In genomic region chr17:45584939-45585678, GRCm38 (mm10) we compare ENCODE assay signal across 8 mouse cellular contexts. TPM values are rescaled to one million over a fixed set of nuclear protein-coding genes. Genes with fewer than 3 reads are reported as not detected.
DNase-seq lines count a peak whose midpoint lies in the region; ATAC-seq and TF ChIP-seq lines count a peak whose summit lies in the region.

No protein-coding gene starts in this region.

- peak; percentile 69 for DNase-seq in A20 (ENCODE audit: low read depth, low spot score)
- DNase-seq in forebrain, embryonic 10.5 days (ENCODE audit: extremely low spot score, low spot score): peak; percentile 82
- DNase-seq in kidney, postnatal 14 days: peak; percentile 82
- peak; percentile 80 for DNase-seq in liver, postnatal 0 days
- DNase-seq in testis, postnatal 10 days (ENCODE audit: low spot score): peak; percentile 91

- peaks cover 32% of the 10 kb centered on the region for H3K4me1 ChIP-seq in bone marrow macrophage, adult 2 months (ENCODE audit: control insufficient read depth, insufficient read depth, low read length)
- peaks cover 37% of the 10 kb centered on the region for H3K4me1 ChIP-seq in forebrain, embryonic 10.5 days
- H3K4me1 ChIP-seq in heart, embryonic 15.5 days (replicated peaks): peaks cover 46% of the 10 kb centered on the region
- peaks cover 50% of the 10 kb centered on the region for H3K4me1 ChIP-seq in liver, postnatal 0 days (ENCODE audit: insufficient read depth)
- H3K4me1 ChIP-seq in neural tube, embryonic 13.5 days (replicated peaks): peaks cover 25% of the 10 kb centered on the region

- no peaks in the 10 kb centered on the region for H3K27me3 ChIP-seq in forebrain, embryonic 10.5 days (ENCODE audit: poor library complexity, severe bottlenecking)
- H3K27me3 ChIP-seq in heart, embryonic 15.5 days: no peaks in the 10 kb centered on the region
- H3K27me3 ChIP-seq in liver, postnatal 0 days (ENCODE audit: insufficient read depth, low read length): no peaks in the 10 kb centered on the region
- no peaks in the 10 kb centered on the region for H3K27me3 ChIP-seq in neural tube, embryonic 13.5 days

- H3K4me2 ChIP-seq in heart, embryonic 15.5 days: peak overlapping the region; percentile 37
- H3K4me2 ChIP-seq in liver, postnatal 0 days (ENCODE audit: low read depth, low read length): peak overlapping the region; percentile 18; the same call in 1 of the 2 replicates
- no peak overlapping the region for H3K4me2 ChIP-seq in neural tube, embryonic 13.5 days

- H3K9ac ChIP-seq in heart, embryonic 15.5 days: 0 out of 2 replicates have a peak overlapping the region, but pooled peaks have one; percentile 3
- no peak overlapping the region for H3K9ac ChIP-seq in liver, postnatal 0 days (replicated peaks)
- peak overlapping the region; percentile 41 for H3K9ac ChIP-seq in neural tube, embryonic 13.5 days

- 16% methylated on average over 14 of the region's 14 CpGs for whole genome bisulfite sequencing in forebrain, embryonic 10.5 days
- WGBS in heart, embryonic 15.5 days: 18% methylated on average over 14 of the region's 14 CpGs
- WGBS in liver, postnatal 0 days (ENCODE audit: insufficient replicate concordance): 35% methylated on average over 14 of the region's 14 CpGs
- 34% methylated on average over 14 of the region's 14 CpGs for WGBS in neural tube, embryonic 13.5 days

- peak; percentile 85 for ATAC-seq in heart, embryonic 15.5 days (replicated peaks; ENCODE audit: insufficient number of reproducible peaks, insufficient read depth, low FRiP score, low read depth)
- ATAC-seq in liver, postnatal 0 days: peak; percentile 46
- peak; percentile 40; the same call in 1 of the 2 replicates for ATAC-seq in neural tube, embryonic 13.5 days (ENCODE audit: low read depth)

- H3K27ac ChIP-seq in bone marrow macrophage, adult 2 months (ENCODE audit: insufficient read depth, low read depth, low read length): peak overlapping the region; percentile 85
- peak overlapping the region; percentile 77 for H3K27ac ChIP-seq in forebrain, embryonic 10.5 days
- H3K27ac ChIP-seq in heart, embryonic 15.5 days: peak overlapping the region; percentile 91
- peak overlapping the region; percentile 74 for H3K27ac ChIP-seq in liver, postnatal 0 days (ENCODE audit: low read depth)
- peak overlapping the region; percentile 68 for H3K27ac ChIP-seq in neural tube, embryonic 13.5 days (replicated peaks)

- peaks cover 40% of the 10 kb centered on the region for H3K36me3 ChIP-seq in forebrain, embryonic 10.5 days (replicated peaks)
- peaks cover 33% of the 10 kb centered on the region for H3K36me3 ChIP-seq in heart, embryonic 15.5 days
- H3K36me3 ChIP-seq in liver, postnatal 0 days (replicated peaks; ENCODE audit: insufficient read depth, low read length): peaks cover 45% of the 10 kb centered on the region
- H3K36me3 ChIP-seq in neural tube, embryonic 13.5 days: peaks cover 10% of the 10 kb centered on the region; the same call in 1 of the 2 replicates

- peak; percentile 97 for TF ChIP-seq CTCF in bone marrow macrophage, adult 2 months (IDR thresholded peaks at IDR 0.05; ENCODE audit: low read depth, low read length)
- TF ChIP-seq CTCF in liver, postnatal 0 days (IDR thresholded peaks at IDR 0.05; ENCODE audit: low read depth): peak; percentile 94

- peaks cover 11% of the 10 kb centered on the region; the same call in 1 of the 2 replicates for H3K9me3 ChIP-seq in forebrain, embryonic 10.5 days
- 0 out of 2 replicates have a peak, but pooled peaks cover 6% of the 10 kb centered on the region for H3K9me3 ChIP-seq in heart, embryonic 15.5 days (replicated peaks)
- no peaks in the 10 kb centered on the region for H3K9me3 ChIP-seq in liver, postnatal 0 days (ENCODE audit: low read length)
- no peaks in the 10 kb centered on the region for H3K9me3 ChIP-seq in neural tube, embryonic 13.5 days

- no peak for TF ChIP-seq EP300 in liver, postnatal 0 days (IDR thresholded peaks at IDR 0.05; ENCODE audit: low read depth)

- no peak for TF ChIP-seq POLR2A in bone marrow macrophage, adult 2 months (IDR thresholded peaks at IDR 0.05; ENCODE audit: borderline replicate concordance, low read depth, low read length)

- 0 out of 2 replicates have a peak overlapping the region, but pooled peaks have one; percentile 9 for H3K4me3 ChIP-seq in bone marrow macrophage, adult 2 months (ENCODE audit: insufficient read depth, low read length)
- H3K4me3 ChIP-seq in forebrain, embryonic 10.5 days: peak overlapping the region; percentile 9
- no peak overlapping the region for H3K4me3 ChIP-seq in heart, embryonic 15.5 days
- no peak overlapping the region for H3K4me3 ChIP-seq in liver, postnatal 0 days (ENCODE audit: low read depth, low read length)
- H3K4me3 ChIP-seq in neural tube, embryonic 13.5 days: no peak overlapping the region

RNA-seq across cellular contexts. Expression of gene Hsp90ab1, which starts 12.0 kb away (rescaled TPM):
- 586 and 617 TPM in 2 replicates for polyA plus RNA-seq in bone marrow macrophage, adult 2 months (2012; ENCODE audit: insufficient read depth, insufficient read length, missing spikeins)
- 2,210 and 2,220 TPM in 2 replicates for polyA plus RNA-seq in forebrain, embryonic 10.5 days (2016; fragmentation: Nextera tagmentation; extraction: Ambion mirVana)
- 1,147 and 1,218 TPM in 2 replicates for polyA plus RNA-seq in heart, embryonic 15.5 days (2015; fragmentation: Nextera tagmentation; extraction: Ambion mirVana)
- polyA plus RNA-seq in liver, postnatal 0 days (2015; fragmentation: Nextera tagmentation; extraction: Ambion mirVana): 419 and 445 TPM in 2 replicates
- polyA plus RNA-seq in neural tube, embryonic 13.5 days (2015; fragmentation: Nextera tagmentation; extraction: Ambion mirVana): 1,589 and 1,622 TPM in 2 replicates

RNA-seq across cellular contexts. Expression of gene Slc29a1, which starts 14.3 kb away (rescaled TPM):
- polyA plus RNA-seq in bone marrow macrophage, adult 2 months (2012; ENCODE audit: insufficient read depth, insufficient read length, missing spikeins): 88.6 and 93.9 TPM in 2 replicates
- 70.3 and 76.3 TPM in 2 replicates for polyA plus RNA-seq in forebrain, embryonic 10.5 days (2016; fragmentation: Nextera tagmentation; extraction: Ambion mirVana)
- 90.9 and 120 TPM in 2 replicates for polyA plus RNA-seq in heart, embryonic 15.5 days (2015; fragmentation: Nextera tagmentation; extraction: Ambion mirVana)
- polyA plus RNA-seq in liver, postnatal 0 days (2015; fragmentation: Nextera tagmentation; extraction: Ambion mirVana): 83.0 and 91.6 TPM in 2 replicates
- polyA plus RNA-seq in neural tube, embryonic 13.5 days (2015; fragmentation: Nextera tagmentation; extraction: Ambion mirVana): 40.1 and 41.6 TPM in 2 replicates

RNA-seq across cellular contexts. Expression of gene Mymx, which starts 16.8 kb away (rescaled TPM):
- not detected in 2 replicates for polyA plus RNA-seq in bone marrow macrophage, adult 2 months (2012; ENCODE audit: insufficient read depth, insufficient read length, missing spikeins)
- polyA plus RNA-seq in forebrain, embryonic 10.5 days (2016; fragmentation: Nextera tagmentation; extraction: Ambion mirVana): 0.27 and 0.30 TPM in 2 replicates
- polyA plus RNA-seq in heart, embryonic 15.5 days (2015; fragmentation: Nextera tagmentation; extraction: Ambion mirVana): 0.16 and 0.24 TPM in 2 replicates
- polyA plus RNA-seq in liver, postnatal 0 days (2015; fragmentation: Nextera tagmentation; extraction: Ambion mirVana): 0.19 TPM in 1 of 2 replicates, not detected in the other
- polyA plus RNA-seq in neural tube, embryonic 13.5 days (2015; fragmentation: Nextera tagmentation; extraction: Ambion mirVana): 1.6 and 3.6 TPM in 2 replicates

RNA-seq across cellular contexts. Expression of gene Slc35b2, which starts 21.4 kb away (rescaled TPM):
- 73.7 and 83.1 TPM in 2 replicates for polyA plus RNA-seq in bone marrow macrophage, adult 2 months (2012; ENCODE audit: insufficient read depth, insufficient read length, missing spikeins)
- 114 and 117 TPM in 2 replicates for polyA plus RNA-seq in forebrain, embryonic 10.5 days (2016; fragmentation: Nextera tagmentation; extraction: Ambion mirVana)
- 75.8 and 98.4 TPM in 2 replicates for polyA plus RNA-seq in heart, embryonic 15.5 days (2015; fragmentation: Nextera tagmentation; extraction: Ambion mirVana)
- polyA plus RNA-seq in liver, postnatal 0 days (2015; fragmentation: Nextera tagmentation; extraction: Ambion mirVana): 47.7 and 47.9 TPM in 2 replicates
- polyA plus RNA-seq in neural tube, embryonic 13.5 days (2015; fragmentation: Nextera tagmentation; extraction: Ambion mirVana): 75.0 and 84.2 TPM in 2 replicates

RNA-seq across cellular contexts. Expression of gene Nfkbie, which starts 29.6 kb away (rescaled TPM):
- 27.0 and 30.8 TPM in 2 replicates for polyA plus RNA-seq in bone marrow macrophage, adult 2 months (2012; ENCODE audit: insufficient read depth, insufficient read length, missing spikeins)
- polyA plus RNA-seq in forebrain, embryonic 10.5 days (2016; fragmentation: Nextera tagmentation; extraction: Ambion mirVana): 6.6 and 6.9 TPM in 2 replicates
- 3.0 and 6.8 TPM in 2 replicates for polyA plus RNA-seq in heart, embryonic 15.5 days (2015; fragmentation: Nextera tagmentation; extraction: Ambion mirVana)
- 2.8 and 3.0 TPM in 2 replicates for polyA plus RNA-seq in liver, postnatal 0 days (2015; fragmentation: Nextera tagmentation; extraction: Ambion mirVana)
- polyA plus RNA-seq in neural tube, embryonic 13.5 days (2015; fragmentation: Nextera tagmentation; extraction: Ambion mirVana): 5.3 and 5.6 TPM in 2 replicates

Comparison
In these comparisons a context has a peak if more than half of its experiments do, and no peak if none do; other contexts are left out.
1. H3K4me3 ChIP-seq: peak in bone marrow macrophage, adult 2 months (single experiment) and forebrain, embryonic 10.5 days (single experiment); none in heart, embryonic 15.5 days (single experiment), liver, postnatal 0 days (single experiment) and neural tube, embryonic 13.5 days (single experiment).
2. Peak in every context shown above with its lines, with median percentiles within 50 percentile points of each other: DNase-seq, H3K27ac ChIP-seq and ATAC-seq.